Mouse (Mus musculus): ENCODE measurements around the gene Slc17a4. TPM values are rescaled to one million over a fixed set of nuclear protein-coding genes. Genes with fewer than 3 reads are reported as not detected.
A peak's percentile ranks its signal among the peaks of the same experiment; 100 is the strongest.

The Slc17a4 gene
- polyA plus RNA-seq, 1 experiment from 2014 or later: not detected

DNA sequence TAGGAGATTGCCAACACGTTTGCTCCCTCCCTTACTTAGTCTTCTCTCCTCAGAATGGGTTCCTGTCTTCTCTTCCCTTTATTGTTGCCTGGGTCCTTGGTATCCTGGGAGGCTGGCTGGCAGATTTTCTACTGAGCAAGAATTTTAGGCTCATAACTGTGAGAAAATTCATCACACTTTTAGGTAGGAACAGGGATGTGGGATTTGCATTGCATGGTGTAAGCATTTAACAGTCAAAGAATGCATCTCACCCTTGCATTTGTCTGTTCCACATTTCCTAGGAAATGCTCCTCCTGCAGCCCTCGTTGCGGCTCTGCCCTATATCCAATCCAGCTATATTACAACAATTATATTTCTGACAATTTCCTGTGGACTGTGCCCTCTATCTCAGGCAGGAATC is 58.4 kb downstream of the Slc17a4 start:
- Histone ChIP-seq H3K9me3 (replicated peaks; ENCODE audit: control insufficient read depth, low read length) (no peaks in the 10 kb centered on the region), H3K9ac (ENCODE audit: low read length) (no peak overlapping the region), H3K27ac (ENCODE audit: low read depth, low read length) (no peak overlapping the region), H3K27me3 (replicated peaks; ENCODE audit: control insufficient read depth, insufficient read depth, low read length) (no peaks in the 10 kb centered on the region), H3K4me2 (ENCODE audit: low read length) (no peak overlapping the region), H3K4me1 (ENCODE audit: control insufficient read depth, insufficient read depth, low read length) (no peaks in the 10 kb centered on the region), H3K4me3 (ENCODE audit: low read depth, low read length) (no peak overlapping the region), H3K36me3 (ENCODE audit: control insufficient read depth, insufficient read depth, low read length) (no peaks in the 10 kb centered on the region)
- no peak for ATAC-seq
- WGBS: 74% methylated on average over 3 of the region's 3 CpGs
- DNase-seq (ENCODE audit: low spot score): no peak

DNA sequence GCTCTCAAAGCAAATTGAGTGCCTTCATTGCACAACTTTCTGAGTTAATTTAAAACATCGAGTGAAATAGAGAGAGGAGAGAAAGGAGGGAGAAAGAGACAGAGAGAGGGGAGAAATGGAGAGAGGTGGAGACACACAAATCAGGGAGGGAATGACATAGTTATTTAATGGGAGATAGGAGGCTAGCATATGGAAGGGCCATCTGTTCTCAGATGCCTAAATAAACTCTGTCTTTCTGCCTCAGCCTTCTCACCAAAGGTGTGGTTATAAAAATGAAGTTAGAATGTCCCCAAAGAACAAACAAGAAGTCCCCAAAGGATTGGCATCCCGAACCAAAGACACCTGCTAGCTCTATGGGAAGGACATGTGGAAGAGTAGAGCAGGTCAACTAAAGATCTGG is 65.5 kb downstream of the Slc17a4 start:
- Histone ChIP-seq H3K27ac (ENCODE audit: low read depth, low read length) (no peak overlapping the region), H3K4me2 (ENCODE audit: low read length) (no peak overlapping the region), H3K4me1 (ENCODE audit: control insufficient read depth, insufficient read depth, low read length) (no peaks in the 10 kb centered on the region), H3K9me3 (replicated peaks; ENCODE audit: control insufficient read depth, low read length) (no peaks in the 10 kb centered on the region), H3K9ac (ENCODE audit: low read length) (no peak overlapping the region), H3K36me3 (ENCODE audit: control insufficient read depth, insufficient read depth, low read length) (no peaks in the 10 kb centered on the region), H3K27me3 (replicated peaks; ENCODE audit: control insufficient read depth, insufficient read depth, low read length) (no peaks in the 10 kb centered on the region), H3K4me3 (ENCODE audit: low read depth, low read length) (no peak overlapping the region)
- ATAC-seq: no peak
- DNase-seq (ENCODE audit: low spot score): peak; percentile 16
- WGBS: 72% methylated on average over 2 of the region's 2 CpGs

Small RNAs within 50 kb of the gene (microRNA-seq; reads per million reads assigned to microRNA genes)
- not detected for gene Gm44344

Other genes starting within 250 kb of the Slc17a4 start
- gene Hist1h2ac, start 231.1 kb downstream of the Slc17a4 start, polyA plus RNA-seq (2014; fragmentation: Nextera tagmentation; extraction: Ambion mirVana): 0.91 and 1.3 TPM in 2 replicates
- 32.2 and 39.5 TPM in 2 replicates for gene Hist1h2bc, start 230.8 kb downstream of the Slc17a4 start, polyA plus RNA-seq (2014; fragmentation: Nextera tagmentation; extraction: Ambion mirVana)
- not detected in 2 replicates for gene Hist1h1t, start 219.2 kb downstream of the Slc17a4 start, polyA plus RNA-seq (2014; fragmentation: Nextera tagmentation; extraction: Ambion mirVana)
- gene Hist1h4c, start 216.6 kb downstream of the Slc17a4 start, polyA plus RNA-seq (2014; fragmentation: Nextera tagmentation; extraction: Ambion mirVana): 2.9 and 6.5 TPM in 2 replicates
- 3.5 and 4.7 TPM in 2 replicates for gene Hfe, start 204.2 kb downstream of the Slc17a4 start, polyA plus RNA-seq (2014; fragmentation: Nextera tagmentation; extraction: Ambion mirVana)
- gene Hist1h1c, start 176.2 kb downstream of the Slc17a4 start, polyA plus RNA-seq (2014; fragmentation: Nextera tagmentation; extraction: Ambion mirVana): 16.9 and 25.2 TPM in 2 replicates
- 2.4 and 5.9 TPM in 2 replicates for gene Hist1h3c, start 169.4 kb downstream of the Slc17a4 start, polyA plus RNA-seq (2014; fragmentation: Nextera tagmentation; extraction: Ambion mirVana)
- 1.3 and 1.5 TPM in 2 replicates for gene Hist1h2bb, start 168.3 kb downstream of the Slc17a4 start, polyA plus RNA-seq (2014; fragmentation: Nextera tagmentation; extraction: Ambion mirVana)
- 27.8 and 49.2 TPM in 2 replicates for gene Hist1h2ab, start 163.9 kb downstream of the Slc17a4 start, polyA plus RNA-seq (2014; fragmentation: Nextera tagmentation; extraction: Ambion mirVana)
- 2.3 and 9.6 TPM in 2 replicates for gene Hist1h3b, start 162.7 kb downstream of the Slc17a4 start, polyA plus RNA-seq (2014; fragmentation: Nextera tagmentation; extraction: Ambion mirVana)
- 3.5 and 4.7 TPM in 2 replicates for gene Hist1h4b, start 158.0 kb downstream of the Slc17a4 start, polyA plus RNA-seq (2014; fragmentation: Nextera tagmentation; extraction: Ambion mirVana)
- gene Hist1h4a, start 153.8 kb downstream of the Slc17a4 start, polyA plus RNA-seq (2014; fragmentation: Nextera tagmentation; extraction: Ambion mirVana): 0.97 TPM in 1 of 2 replicates, not detected in the other
- 2.0 and 4.7 TPM in 2 replicates for gene Hist1h3a, start 152.6 kb downstream of the Slc17a4 start, polyA plus RNA-seq (2014; fragmentation: Nextera tagmentation; extraction: Ambion mirVana)
- 2.3 and 2.4 TPM in 2 replicates for gene Hist1h1a, start 151.3 kb downstream of the Slc17a4 start, polyA plus RNA-seq (2014; fragmentation: Nextera tagmentation; extraction: Ambion mirVana)
- gene Trim38, start 145.1 kb downstream of the Slc17a4 start, polyA plus RNA-seq (2014; fragmentation: Nextera tagmentation; extraction: Ambion mirVana): not detected in 2 replicates
- gene Slc17a2, start 108.0 kb downstream of the Slc17a4 start, polyA plus RNA-seq (2014; fragmentation: Nextera tagmentation; extraction: Ambion mirVana): not detected in 2 replicates
- not detected in 2 replicates for gene Slc17a3, start 75.6 kb downstream of the Slc17a4 start, polyA plus RNA-seq (2014; fragmentation: Nextera tagmentation; extraction: Ambion mirVana)
- gene Slc17a1, start 47.3 kb downstream of the Slc17a4 start, polyA plus RNA-seq (2014; fragmentation: Nextera tagmentation; extraction: Ambion mirVana): not detected in 2 replicates
- not detected in 2 replicates for gene Hist1h2ba, start 19.1 kb upstream of the Slc17a4 start, polyA plus RNA-seq (2014; fragmentation: Nextera tagmentation; extraction: Ambion mirVana)
- not detected in 2 replicates for gene Hist1h2aa, start 19.5 kb upstream of the Slc17a4 start, polyA plus RNA-seq (2014; fragmentation: Nextera tagmentation; extraction: Ambion mirVana)
- gene Scgn, start 76.2 kb upstream of the Slc17a4 start, polyA plus RNA-seq (2014; fragmentation: Nextera tagmentation; extraction: Ambion mirVana): 4.2 and 5.3 TPM in 2 replicates